Mouse (Mus musculus) spleen, embryonic (tissue): ENCODE data around the gene Ankle1.

Source experiments
- CTCF ChIA-PET: fragments of 350-600 bp; sonication (Branson Sonifier 250); formaldehyde crosslinking; loops from one replicate; lab custom pipeline; 2022; lab: Charles Lee

Gene Ankle1

GRCm38 (mm10) chr8:71405401-71406098 is at the start of gene Ankle1:
Gene Ankle1, plus strand, starts transcription at chr8:71406010.
- CTCF ChIA-PET: interaction anchor here (1.7 kb wide), 1 partner anchor 62 kb away, joined by 5 read pairs; no protein-coding TSS in a partner anchor

DNA sequence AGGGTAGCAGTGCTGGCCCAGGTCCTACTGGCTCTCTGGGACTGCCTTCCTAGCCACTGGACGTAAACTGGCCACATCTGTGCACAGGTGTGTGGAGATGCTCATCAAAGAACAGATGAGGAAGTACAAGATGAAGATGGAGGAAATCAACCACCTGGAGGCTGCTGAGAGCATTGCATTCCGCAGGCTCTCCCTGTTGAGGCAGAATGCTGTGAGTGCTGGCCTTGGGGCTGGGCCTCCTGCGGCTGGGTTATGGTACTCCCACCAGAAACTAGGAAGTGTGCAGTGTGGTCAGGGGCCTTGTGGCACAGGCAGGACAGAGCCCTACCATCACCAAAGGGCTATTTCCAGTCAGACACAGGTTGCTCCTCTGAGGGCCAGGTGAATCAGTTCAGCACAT is 47.8 kb upstream of the Ankle1 start:
- CTCF ChIA-PET: no interaction called here

DNA sequence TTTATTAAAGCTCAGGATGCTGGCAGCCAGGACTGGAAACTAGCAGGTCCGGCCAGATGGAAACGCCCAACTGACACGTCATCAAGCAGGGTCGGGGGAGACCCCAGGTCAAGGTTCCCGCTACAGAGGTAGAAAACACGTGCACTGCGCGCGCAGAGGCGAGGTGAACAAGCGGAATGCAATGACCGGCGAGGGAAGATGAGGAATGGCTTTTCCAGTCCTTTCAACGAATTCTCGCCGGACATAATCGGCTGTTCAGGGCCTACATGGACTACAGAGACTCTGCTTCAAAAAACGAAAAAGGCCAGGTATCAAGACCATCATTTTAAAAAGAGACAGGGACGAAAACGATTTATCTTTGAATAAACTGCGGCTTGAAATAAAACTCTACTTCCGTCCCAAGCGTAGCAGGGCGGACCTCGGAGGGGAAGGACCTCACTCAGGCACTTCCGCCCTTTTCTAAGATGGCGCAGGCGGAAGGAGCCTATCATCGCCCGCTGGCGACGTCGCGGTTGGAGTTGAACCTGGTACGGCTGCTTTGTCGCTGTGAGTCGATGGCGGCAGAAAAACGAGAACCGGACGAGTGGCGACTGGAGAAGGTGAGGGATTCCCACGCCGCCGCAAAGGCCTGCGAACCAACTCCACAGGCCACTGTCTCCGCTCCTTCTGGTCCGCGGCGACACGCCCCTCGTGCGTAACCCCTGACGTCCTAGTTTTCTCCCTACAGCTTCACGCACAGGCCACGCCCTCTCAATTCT is 38.9 kb upstream of the Ankle1 start, which contains the start of gene Use1:
Gene Use1 (plus strand): TSS at position 78 of the 758 bp plus-strand sequence.
- CTCF ChIA-PET: no interaction called here

DNA sequence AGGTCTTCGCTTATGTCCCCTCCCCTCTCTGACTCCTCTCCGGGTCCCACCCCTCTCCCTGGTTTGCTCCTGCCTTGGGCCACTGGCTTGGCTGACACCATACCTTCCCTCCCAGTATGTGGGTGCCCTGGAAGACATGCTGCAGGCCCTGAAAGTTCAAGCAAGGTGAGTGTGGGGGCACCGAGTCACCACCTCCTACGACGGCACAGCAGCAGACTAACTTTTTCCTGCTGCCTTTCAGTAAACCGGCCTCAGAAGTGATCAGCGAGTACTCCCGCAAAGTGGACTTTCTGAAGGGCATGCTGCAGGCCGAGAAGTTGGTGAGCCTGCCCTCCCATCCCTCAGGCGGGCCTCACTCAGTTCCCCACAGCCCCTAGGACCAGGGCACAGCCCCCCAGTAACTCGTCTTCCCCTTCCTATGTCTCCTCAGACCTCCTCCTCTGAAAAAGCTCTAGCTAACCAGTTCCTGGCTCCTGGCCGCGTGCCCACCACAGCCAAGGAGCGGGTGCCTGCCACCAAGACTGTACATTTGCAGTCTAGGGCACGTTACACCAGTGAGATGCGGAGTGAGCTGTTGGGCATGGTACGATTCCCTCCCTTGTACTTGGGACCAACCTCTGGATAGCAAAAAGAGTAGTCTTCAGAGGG is 38.2 kb upstream of the Ankle1 start:
- CTCF ChIA-PET: no interaction called here

DNA sequence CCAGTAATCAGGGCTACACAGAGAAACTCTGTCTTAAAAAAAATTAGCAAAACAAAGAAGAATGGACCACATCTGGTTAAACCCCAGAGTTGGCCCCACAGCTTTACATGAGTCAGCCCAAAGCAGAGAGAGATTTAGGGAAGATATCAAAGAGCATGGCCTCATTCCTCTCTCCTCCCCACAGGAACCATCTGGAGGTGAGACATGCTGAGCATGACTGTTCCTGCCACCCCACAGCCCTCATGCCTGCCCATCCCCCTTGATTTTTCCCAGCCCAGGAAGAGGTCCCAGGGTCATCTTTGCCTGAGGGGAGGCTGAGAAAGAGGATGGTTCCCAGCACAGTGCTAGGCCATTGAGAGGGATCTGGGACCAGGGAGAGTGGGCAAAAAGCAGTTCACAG is 37.4 kb upstream of the Ankle1 start:
- CTCF ChIA-PET: interaction anchor here (0.5 kb wide), 1 partner anchor 26 kb away, joined by 4 read pairs; no protein-coding TSS in a partner anchor

DNA sequence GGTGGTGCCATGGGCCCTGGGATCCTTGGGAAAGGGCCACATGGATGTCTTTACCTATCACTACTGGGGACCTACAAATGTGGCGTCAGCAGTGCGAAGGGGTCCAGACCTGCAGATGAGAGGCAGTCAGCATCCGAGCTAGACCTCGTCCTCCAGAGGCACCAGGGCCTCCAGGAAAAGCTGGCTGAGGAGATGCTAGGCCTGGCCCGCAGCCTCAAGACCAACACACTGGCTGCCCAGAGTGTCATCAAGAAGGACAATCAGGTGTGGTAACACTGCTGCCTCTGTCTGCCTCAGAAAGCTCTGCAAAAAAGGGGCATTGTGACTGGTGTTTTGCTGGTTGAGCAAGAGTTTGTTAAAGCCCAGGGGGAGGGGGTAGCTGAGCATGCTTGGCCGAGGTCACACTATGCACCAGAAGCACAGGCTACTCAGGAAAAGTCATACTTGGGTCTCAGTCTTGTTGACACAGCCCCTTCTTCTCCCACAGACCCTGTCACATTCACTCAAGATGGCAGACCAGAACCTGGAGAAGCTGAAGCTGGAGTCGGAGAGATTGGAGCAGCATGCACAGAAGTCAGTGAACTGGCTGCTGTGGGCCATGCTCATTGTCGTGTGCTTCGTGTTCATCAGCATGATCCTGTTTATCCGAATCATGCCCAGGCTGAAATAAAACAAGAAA is 36.6 kb upstream of the Ankle1 start:
- CTCF ChIA-PET: no interaction called here

- CTCF ChIA-PET: interaction anchor here (0.7 kb wide), 2 partner anchors 22 to 671 kb away, joined by 3 to 4 read pairs; no protein-coding TSS in a partner anchor
These were observed 35.0 kb upstream of the Ankle1 start for GRCm38 (mm10) chr8:71370711-71371235.

DNA sequence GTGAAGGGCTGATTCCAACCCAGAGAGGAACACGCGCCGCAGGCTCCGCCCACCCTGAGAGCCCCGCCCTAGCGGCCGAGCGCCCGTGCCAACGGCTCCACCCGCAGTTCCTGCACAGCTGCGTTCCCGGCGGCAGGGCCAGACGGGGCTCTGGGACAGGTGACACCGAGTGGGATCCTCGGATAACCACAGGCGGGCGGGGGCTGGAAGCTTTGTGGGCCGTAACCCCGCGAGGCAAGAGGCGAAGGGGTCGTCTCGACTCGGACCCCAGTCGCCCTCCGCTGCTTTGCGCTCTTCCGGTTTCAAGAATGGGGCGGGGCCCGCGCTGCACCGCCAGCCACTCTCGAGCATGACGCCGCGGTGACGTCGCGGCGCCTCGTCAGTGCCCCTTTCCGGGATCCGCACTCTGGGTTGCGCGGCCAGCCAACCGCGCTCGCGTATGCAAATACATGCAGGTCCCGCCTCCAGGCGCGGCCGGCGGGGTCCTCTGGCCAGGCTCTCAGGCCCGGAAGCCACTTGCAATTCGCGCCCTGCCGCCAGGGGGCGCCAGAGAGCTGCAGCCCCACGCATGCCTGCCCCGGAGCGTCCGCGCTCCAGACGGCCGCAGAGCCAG is 34.5 kb upstream of the Ankle1 start, which contains the start of gene Ocel1:
Gene Ocel1 (plus strand): TSS at position 63 of the 613 bp plus-strand sequence.
- CTCF ChIA-PET: interaction anchor here (0.5 to 0.7 kb wide), 3 partner anchors 23 to 671 kb away, joined by 3 to 10 read pairs (median 4); no protein-coding TSS in a partner anchor

DNA sequence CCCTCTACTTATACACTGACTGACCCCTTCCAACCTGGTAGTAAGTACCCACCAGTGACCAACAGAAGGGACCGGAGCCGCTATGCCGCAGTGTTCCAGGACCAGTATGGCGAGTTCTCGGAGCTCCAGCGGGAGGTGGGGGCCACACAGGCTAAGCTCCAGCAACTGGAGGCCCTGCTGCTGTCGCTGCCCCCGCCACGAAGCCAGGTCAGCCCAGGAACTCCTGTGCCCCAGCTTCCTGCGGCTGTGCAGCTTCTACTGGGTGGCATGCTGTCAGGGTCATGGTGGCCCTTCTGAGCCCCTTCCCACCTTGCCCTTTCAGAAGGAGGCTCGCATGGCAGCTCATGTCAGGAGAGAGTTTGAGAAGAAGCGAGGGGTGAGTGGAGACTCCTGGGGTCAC is 33.4 kb upstream of the Ankle1 start:
- CTCF ChIA-PET: interaction anchor here (0.6 kb wide), 1 partner anchor 156 kb away, joined by 3 read pairs; no protein-coding TSS in a partner anchor

DNA sequence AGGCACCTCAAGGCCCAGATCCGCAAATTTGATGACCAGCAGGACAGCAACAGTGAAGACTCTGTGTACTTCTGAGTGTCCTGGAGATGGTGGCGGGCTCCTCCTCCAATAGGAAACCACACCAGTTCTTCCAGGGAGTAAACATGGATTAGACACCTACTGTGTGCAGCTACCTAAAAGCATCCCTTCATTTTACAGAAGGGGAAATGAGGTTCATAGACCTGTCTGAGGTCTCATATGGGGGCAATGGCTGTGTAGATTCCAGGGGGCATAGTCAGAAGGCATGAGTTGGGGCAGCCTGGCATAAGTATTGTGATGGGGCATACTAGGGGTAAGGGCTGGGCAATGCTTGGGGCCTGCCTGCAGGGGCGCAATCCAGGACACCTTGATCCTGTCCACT is 32.8 kb upstream of the Ankle1 start:
- CTCF ChIA-PET: interaction anchor here (0.6 to 0.8 kb wide), 2 partner anchors 9 to 26 kb away, joined by 3 to 4 read pairs; partner anchors contain the start of gene Nr2f6

DNA sequence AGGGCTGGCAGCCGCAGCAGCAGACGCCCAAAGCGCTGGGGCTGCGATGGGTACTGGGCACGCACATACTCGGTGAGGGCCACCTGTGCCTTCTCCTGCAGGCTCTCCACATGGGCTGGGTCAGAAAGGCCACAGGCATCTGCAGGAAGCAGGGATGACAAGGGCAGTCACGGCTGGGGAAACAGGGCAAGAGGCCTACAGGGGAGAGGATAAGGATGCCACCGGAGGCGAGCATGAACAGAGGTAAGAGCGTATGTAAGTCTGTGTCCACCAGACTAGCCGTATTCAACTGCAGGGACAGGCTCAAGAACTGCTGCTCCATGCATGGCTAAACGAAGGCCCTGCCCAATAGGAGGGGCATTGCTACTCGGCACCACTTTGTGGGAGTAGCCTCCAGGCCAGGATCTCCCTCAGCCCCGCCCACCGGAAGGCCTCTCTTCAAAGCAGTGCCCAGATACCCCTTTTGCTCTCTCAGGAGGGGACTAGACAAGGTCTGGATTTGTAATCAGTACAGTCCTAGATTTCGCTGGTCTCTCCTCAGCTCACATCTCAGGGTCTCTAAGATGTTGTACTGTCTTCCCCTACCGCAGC is 31.1 kb upstream of the Ankle1 start:
- CTCF ChIA-PET: no interaction called here

DNA sequence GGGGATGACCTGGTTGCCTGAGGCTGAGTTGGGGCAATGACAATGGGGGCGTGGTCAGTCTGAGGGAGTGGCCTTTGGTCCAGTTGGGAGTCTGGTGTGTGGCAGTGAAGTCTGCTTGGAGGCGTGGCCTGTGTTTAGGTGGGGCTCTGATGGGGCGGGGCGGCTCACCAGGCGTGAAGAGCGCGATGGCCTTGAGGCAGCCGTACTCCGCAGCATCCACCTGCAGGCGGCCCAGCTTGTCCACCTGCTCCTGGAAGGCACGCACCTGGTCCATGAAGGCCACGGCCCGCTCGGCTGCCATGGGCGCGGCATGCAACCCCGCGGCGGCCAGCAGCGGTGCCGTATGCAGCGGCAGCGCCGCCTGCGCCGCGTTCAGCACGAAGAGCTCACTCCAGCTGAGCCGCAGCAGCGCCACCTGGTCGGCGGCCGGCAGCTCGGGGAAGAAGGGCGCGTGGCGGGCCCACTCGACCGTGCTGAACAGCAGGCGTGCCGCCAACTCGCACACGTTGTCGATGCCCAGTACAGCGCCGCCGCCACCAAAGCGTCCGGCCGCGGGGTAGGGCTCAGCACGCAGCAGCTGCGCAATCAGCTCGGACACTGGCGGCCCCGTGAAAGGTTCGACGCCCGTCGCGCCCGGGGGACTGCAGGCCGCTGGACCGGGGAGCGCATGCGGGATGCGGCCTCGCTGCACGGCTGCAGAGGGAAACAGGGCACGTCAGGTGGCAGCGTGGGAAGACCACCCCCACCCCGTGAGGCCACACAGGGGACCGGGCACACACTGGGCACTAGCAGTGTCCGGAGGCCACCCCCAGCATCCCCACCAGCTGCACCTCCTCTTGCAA is 30.0 kb upstream of the Ankle1 start:
- CTCF ChIA-PET: no interaction called here

- CTCF ChIA-PET: interaction anchor here (0.8 kb wide), 1 partner anchor 658 kb away, joined by 3 read pairs; the partner anchor contains the start of gene Gm3336
These were observed 29.3 kb upstream of the Ankle1 start for GRCm38 (mm10) chr8:71376423-71377030.

DNA sequence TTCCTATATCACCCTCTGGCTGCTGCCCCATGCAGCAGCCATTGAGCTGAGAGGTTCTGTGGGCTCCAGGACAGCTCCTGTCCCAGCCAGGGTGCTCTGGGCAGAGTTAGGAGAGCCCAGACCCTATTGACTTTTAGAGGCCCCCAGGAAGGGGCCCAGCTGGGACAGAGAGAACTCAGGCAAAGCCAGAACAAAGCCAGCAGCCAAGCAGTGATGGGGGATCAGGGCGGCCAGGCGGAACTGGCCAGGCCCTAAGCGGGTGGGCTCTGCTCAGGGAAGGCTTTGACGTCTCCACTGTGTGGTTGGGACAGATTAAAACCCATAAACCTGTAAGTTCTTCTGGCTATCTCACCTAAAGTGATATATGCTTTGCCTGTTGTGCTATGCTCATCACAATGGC is 26.8 kb upstream of the Ankle1 start:
- CTCF ChIA-PET: no interaction called here

GRCm38 (mm10) chr8:71379512-71380075 is 26.2 kb upstream of the Ankle1 start:
- CTCF ChIA-PET: no interaction called here

GRCm38 (mm10) chr8:71380178-71381171 is 25.3 kb upstream of the Ankle1 start:
- CTCF ChIA-PET: no interaction called here

GRCm38 (mm10) chr8:71381421-71381970 is 24.3 kb upstream of the Ankle1 start, which contains the start of gene Nr2f6:
Gene Nr2f6, minus strand, starts transcription at chr8:71381960.
- CTCF ChIA-PET: interaction anchor here (0.9 kb wide), 1 partner anchor 8 kb away, joined by 3 read pairs; no protein-coding TSS in a partner anchor
